Mouse (Mus musculus) layer of hippocampus, postnatal 14 days (tissue): Measurements from ENCODE around the gene Ak1. TPM values are rescaled to one million over a fixed set of nuclear protein-coding genes. Genes with fewer than 3 reads are reported as not detected.

ENCODE experiments used
- DNase-seq, 2 experiments: peaks; one replicate each; pipeline ENCODE4 v3.0.0; 2021 to 2022; ENCODE audit warnings: low spot score in 2 of 2, mixed read lengths in 1 of 2
- microRNA-seq, 2 experiments: library from miRNA; unstranded; fragments of <30 nt; microRNA quantifications; one replicate each; pipeline ENCODE4 v1.2.0; 2021
- total RNA-seq, 2 experiments: library from RNA; stranded (reverse); gene quantifications; 2 replicates each; pipeline ENCODE4 v1.2.3; 2021

The Ak1 gene
- total RNA-seq, 2 experiments from 2014 or later: 124 to 125 TPM

GRCm38 (mm10) chr2:32681754-32682153 is 60.2 kb downstream of the Ak1 start:
- no peak for DNase-seq

DNA sequence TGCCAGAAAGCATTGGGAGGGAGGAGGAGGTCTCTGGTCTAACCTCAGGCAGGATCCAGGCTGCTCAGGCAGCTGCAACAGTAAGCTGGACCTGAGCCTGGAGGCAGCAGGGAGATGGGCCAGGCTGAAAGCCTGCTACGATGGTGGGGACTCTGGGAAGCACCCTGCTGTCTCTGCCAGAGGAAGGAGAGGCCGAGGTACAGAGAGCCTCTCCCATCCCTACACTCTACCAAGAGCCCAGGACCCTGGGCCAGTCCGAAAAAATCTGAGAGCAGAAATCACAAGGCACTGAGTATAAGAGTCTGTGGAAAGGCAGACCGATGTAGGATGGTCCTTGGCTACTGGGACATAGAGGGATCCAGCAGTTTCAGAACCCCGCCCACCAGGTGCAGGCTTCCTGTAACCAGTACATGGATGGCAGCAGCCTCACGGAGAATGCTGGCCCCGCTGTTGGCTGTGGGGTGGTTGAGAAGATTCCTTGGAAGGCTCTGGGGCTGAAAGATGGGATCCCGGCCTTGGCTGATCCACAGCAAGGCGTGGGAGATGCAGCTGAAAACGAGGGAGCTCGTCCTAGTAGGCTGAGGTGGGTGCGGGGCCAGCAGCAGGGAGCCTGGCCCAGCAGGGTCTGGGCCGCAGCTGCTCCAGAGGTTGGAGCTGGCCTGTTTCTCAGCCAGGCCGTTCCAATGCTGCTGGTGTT is 61.3 kb downstream of the Ak1 start:
- no peak for DNase-seq

DNA sequence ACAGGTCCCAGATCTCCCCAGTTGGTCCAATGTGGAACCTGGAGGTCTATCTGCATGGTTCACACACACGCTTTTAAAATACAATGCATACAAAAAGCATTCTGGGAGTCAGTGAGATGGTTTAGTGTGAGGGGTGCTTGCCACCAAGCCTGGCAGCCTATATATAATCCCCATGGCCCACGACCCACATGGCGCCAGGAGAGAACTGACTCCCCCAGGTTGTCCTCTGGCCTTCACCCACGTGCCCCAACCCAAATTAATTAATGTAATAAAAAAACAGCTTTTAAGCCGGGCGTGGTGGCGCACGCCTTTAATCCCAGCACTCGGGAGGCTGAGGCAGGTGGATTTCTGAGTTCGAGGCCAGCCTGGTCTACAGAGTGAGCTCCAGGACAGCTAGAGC is 62.1 kb downstream of the Ak1 start:
- no peak for DNase-seq

Small RNA genes within 50 kb of the gene (microRNA-seq; reads per million reads assigned to microRNA genes)
- gene Gm47291: 0 reads per million in 2 experiments
- gene Mir1954: 0 reads per million in 2 experiments

Other genes starting within 250 kb of the Ak1 start
- 100 to 1,000 TPM; 181 to 189 TPM for gene 1110008P14Rik, start 239.8 kb upstream of the Ak1 start, total RNA-seq
- gene Lcn2, start 233.5 kb upstream of the Ak1 start, total RNA-seq: 1 to 10 TPM; 2.0 to 2.9 TPM
- 10 to 100 TPM; 36.6 to 40.3 TPM for gene Ptges2, start 225.9 kb upstream of the Ak1 start, total RNA-seq
- gene Naif1, start 171.3 kb upstream of the Ak1 start, total RNA-seq: 1 to 10 TPM; 3.7 to 4.1 TPM
- gene Slc25a25, start 170.3 kb upstream of the Ak1 start, total RNA-seq: 10 to 100 TPM; 45.5 to 50.3 TPM
- 10 to 100 TPM; 50.2 to 52.9 TPM for gene Fam102a, start 86.4 kb upstream of the Ak1 start, total RNA-seq
- 10 to 100 TPM; 78.8 to 90.1 TPM for gene Dpm2, start 50.9 kb upstream of the Ak1 start, total RNA-seq
- gene Pip5kl1, start 47.0 kb upstream of the Ak1 start, total RNA-seq: 1 to 10 TPM; 4.4 to 7.2 TPM
- under 1 TPM; 0.44 to 0.93 TPM for gene 9430097D07Rik, start 46.1 kb upstream of the Ak1 start, total RNA-seq
- 10 to 100 TPM; 41.7 to 42.1 TPM for gene St6galnac4, start 34.7 kb upstream of the Ak1 start, total RNA-seq
- 100 to 1,000 TPM in 1 of 2 experiments, 10 to 100 TPM in 1; 99.0 to 106 TPM for gene St6galnac6, start 22.0 kb upstream of the Ak1 start, total RNA-seq
- 10 to 100 TPM; 27.0 to 28.8 TPM for gene Eng, start 24.8 kb downstream of the Ak1 start, total RNA-seq
- 10 to 100 TPM; 11.6 to 13.0 TPM for gene Fpgs, start 82.4 kb downstream of the Ak1 start, total RNA-seq
- 10 to 100 TPM; 88.8 to 91.1 TPM for gene Cdk9, start 91.3 kb downstream of the Ak1 start, total RNA-seq
- 10 to 100 TPM; 31.4 to 33.2 TPM for gene Sh2d3c, start 99.3 kb downstream of the Ak1 start, total RNA-seq
- 1 to 10 TPM; 2.8 to 2.9 TPM for gene 6330409D20Rik, start 119.3 kb downstream of the Ak1 start, total RNA-seq
- 10 to 100 TPM; 29.7 to 31.2 TPM for gene Tor2a, start 135.5 kb downstream of the Ak1 start, total RNA-seq
- 1 to 10 TPM in 1 of 2 experiments, under 1 TPM in 1; 0.33 to 1.6 TPM for gene Ttc16, start 153.9 kb downstream of the Ak1 start, total RNA-seq
- 1 to 10 TPM; 7.1 to 8.6 TPM for gene Ptrh1, start 154.0 kb downstream of the Ak1 start, total RNA-seq
- gene Cfap157, start 162.7 kb downstream of the Ak1 start, total RNA-seq: 1 to 10 TPM in 1 of 2 experiments, under 1 TPM in 1; 0.21 to 1.2 TPM
- 100 to 1,000 TPM; 601 to 619 TPM for gene Stxbp1, start 225.5 kb downstream of the Ak1 start, total RNA-seq